Mouse (Mus musculus): ENCODE results near the gene Robo2.

- TF ChIP-seq CTCF (IDR thresholded peaks at IDR 0.05; ENCODE audit: low read depth) (no peak), EP300 (IDR thresholded peaks at IDR 0.05; ENCODE audit: low read depth) (no peak)
These were observed 496.7 kb downstream of the Robo2 start for GRCm38 (mm10) chr16:73914936-73915335.

Measured in heart, postnatal 0 days (tissue).